Mouse (Mus musculus) limb, embryonic 14.5 days (tissue): ENCODE measurements around the gene Gpnmb. TPM values are rescaled to one million over a fixed set of nuclear protein-coding genes. Genes with fewer than 3 reads are reported as not detected.

ENCODE experiments used
- ATAC-seq: fragments of 200-750 bp; cut with Nextera tagmentation; 2 replicates; pipeline ENCODE4 v1.8.0; 2017; ENCODE audit warnings: low read depth, moderate number of reproducible peaks, moderate TSS enrichment; ENCODE audit not compliant: low FRiP score
- DNase-seq: peaks from one replicate; pipeline ENCODE4 v3.0.0-alpha.2; 2015; ENCODE audit warnings: low spot score
- H3K27ac ChIP-seq: fragments of 300-500 bp; sonication (generic); replicated peaks from 2 replicates; pipeline ENCODE4 v1.5.1; 2014; ENCODE audit warnings: low read depth, mild to moderate bottlenecking, low read length, moderate library complexity, mixed read lengths
- H3K27me3 ChIP-seq: fragments of 300-500 bp; sonication (generic); 2 replicates; pipeline ENCODE4 v1.6.1; 2014; ENCODE audit warnings: low read length, mixed read lengths; ENCODE audit not compliant: control insufficient read depth, insufficient read depth
- H3K36me3 ChIP-seq: fragments of 300-500 bp; sonication (generic); 2 replicates; pipeline ENCODE4 v1.6.1; 2014; ENCODE audit warnings: mild to moderate bottlenecking, low read length, moderate library complexity, mixed read lengths; ENCODE audit not compliant: control insufficient read depth, insufficient read depth
- H3K4me1 ChIP-seq: fragments of 300-500 bp; sonication (generic); 2 replicates; pipeline ENCODE4 v1.6.1; 2014; ENCODE audit warnings: antibody characterized with exemption, low read length, mixed read lengths; ENCODE audit not compliant: control insufficient read depth, insufficient read depth
- H3K4me2 ChIP-seq: fragments of 300-500 bp; sonication (generic); replicated peaks from 2 replicates; pipeline ENCODE4 v1.6.1; 2014; ENCODE audit warnings: low read depth, mild to moderate bottlenecking, low read length, moderate library complexity; ENCODE audit not compliant: severe bottlenecking
- H3K4me3 ChIP-seq: fragments of 300-500 bp; sonication (generic); replicated peaks from 2 replicates; pipeline ENCODE4 v1.5.1; 2014; ENCODE audit warnings: low read length
- H3K9ac ChIP-seq: fragments of 300-500 bp; sonication (generic); 2 replicates; pipeline ENCODE4 v1.6.1; 2014; ENCODE audit warnings: mild to moderate bottlenecking, low read depth, low read length, moderate library complexity; ENCODE audit not compliant: severe bottlenecking
- H3K9me3 ChIP-seq: fragments of 300-500 bp; sonication (generic); 2 replicates; pipeline ENCODE4 v1.6.1; 2016; ENCODE audit warnings: low read length; ENCODE audit not compliant: control insufficient read depth
- POLR2A ChIP-seq: fragments of 200-500 bp; IDR thresholded peaks from 2 replicates; pipeline ENCODE4 v1.8.0; 2012; ENCODE audit warnings: inconsistent platforms, mild to moderate bottlenecking, moderate library complexity, borderline replicate concordance; ENCODE audit not compliant: insufficient read depth, insufficient read length; ENCODE audit errors: extremely low read depth
- WGBS: fragments of 180-500 bp; shearing (Covaris S2); extraction: QIAGEN DNeasy Blood & Tissue Kit; methylation state at CpG from one replicate; pipeline ENCODE4 v1.1.7; 2014; 5-methylcytosine and 5-hydroxymethylcytosine counted together
- polyA plus RNA-seq, 2 experiments: library from polyadenylated mRNA; depleted of rRNA in 1 of 2; stranded (reverse) in 1 of 2; unstranded in 1 of 2; fragments of >200 nt; fragmentation: Nextera tagmentation in 1 of 2; extraction: Ambion mirVana in 1 of 2; gene quantifications; 2 replicates each; pipeline versions ENCODE4 v1.2.1 to v1.2.3; 2012 to 2014

The Gpnmb gene
- polyA plus RNA-seq, 2 experiments: 1.3 to 2.7 TPM

DNA sequence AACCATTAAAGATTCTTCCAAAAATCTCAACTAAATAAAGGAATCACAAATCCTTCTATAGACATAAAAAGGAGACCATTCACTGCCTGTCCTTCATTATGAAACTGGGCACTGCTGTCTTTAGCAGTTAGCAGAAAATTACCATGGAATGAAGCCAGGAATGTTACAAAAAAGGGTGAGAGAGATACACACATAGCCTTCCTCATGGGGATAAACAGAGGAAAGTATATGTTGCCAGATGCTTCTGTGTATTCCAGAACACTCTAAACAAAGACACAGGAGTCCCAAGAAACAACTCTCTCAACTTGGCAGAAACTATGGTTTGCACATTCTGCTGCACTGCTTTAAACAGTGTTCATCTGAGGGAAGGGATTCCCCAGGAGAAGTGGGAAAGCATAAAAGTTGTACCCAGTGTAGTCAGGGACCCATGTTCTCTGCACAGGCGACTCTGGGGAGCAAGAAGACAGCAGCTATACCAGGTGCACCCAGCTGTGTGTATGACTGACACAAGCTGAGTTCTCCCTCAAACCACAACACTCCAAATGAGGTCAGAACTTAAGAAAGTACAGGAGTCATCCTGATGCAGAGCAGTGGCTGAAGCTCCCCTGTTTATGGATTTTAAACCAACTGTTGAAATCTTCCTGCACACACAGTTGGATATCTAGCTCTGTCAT is 83.3 kb downstream of the Gpnmb start:
- TF ChIP-seq POLR2A: no peak
- DNase-seq (no peak), ATAC-seq (no peak)
- 79% methylated on average over 1 of the region's 1 CpGs for WGBS
- H3K27ac ChIP-seq: no peak overlapping the region
- no peaks in the 10 kb centered on the region; the same call in 1 of the 2 replicates for H3K4me1 ChIP-seq
- H3K9ac ChIP-seq: no peak overlapping the region
- H3K27me3 ChIP-seq: no peaks in the 10 kb centered on the region
- H3K4me2 ChIP-seq: no peak overlapping the region
- no peak overlapping the region for H3K4me3 ChIP-seq
- peaks cover 25% of the 10 kb centered on the region for H3K36me3 ChIP-seq
- H3K9me3 ChIP-seq: no peaks in the 10 kb centered on the region

GRCm38 (mm10) chr6:49120370-49120769 is 84.0 kb downstream of the Gpnmb start:
- no peak overlapping the region for H3K27ac ChIP-seq
- WGBS: 91% methylated on average over 3 of the region's 3 CpGs
- H3K4me1 ChIP-seq: no peaks in the 10 kb centered on the region
- ATAC-seq (no peak), DNase-seq (no peak)
- H3K4me2 ChIP-seq: no peak overlapping the region
- no peak overlapping the region for H3K9ac ChIP-seq
- TF ChIP-seq POLR2A: no peak
- no peaks in the 10 kb centered on the region for H3K27me3 ChIP-seq
- peaks cover 27% of the 10 kb centered on the region for H3K36me3 ChIP-seq
- H3K9me3 ChIP-seq: no peaks in the 10 kb centered on the region
- no peak overlapping the region for H3K4me3 ChIP-seq

Other genes with a start within 250 kb of the Gpnmb start
- gene Tmem176a, start 195.6 kb upstream of the Gpnmb start, polyA plus RNA-seq (2012; rRNA removed): 49.7 and 61.3 TPM in 2 replicates
- 80.7 and 90.9 TPM in 2 replicates for gene Tmem176a, start 195.6 kb upstream of the Gpnmb start, polyA plus RNA-seq (2014; fragmentation: Nextera tagmentation; extraction: Ambion mirVana)
- gene Tmem176b, start 195.1 kb upstream of the Gpnmb start, polyA plus RNA-seq (2012; rRNA removed): 227 and 235 TPM in 2 replicates
- gene Tmem176b, start 195.1 kb upstream of the Gpnmb start, polyA plus RNA-seq (2014; fragmentation: Nextera tagmentation; extraction: Ambion mirVana): 232 and 255 TPM in 2 replicates
- gene Aoc1, start 163.7 kb upstream of the Gpnmb start, polyA plus RNA-seq (2012; rRNA removed): 0.08 and 0.34 TPM in 2 replicates
- not detected in 2 replicates for gene Aoc1, start 163.7 kb upstream of the Gpnmb start, polyA plus RNA-seq (2014; fragmentation: Nextera tagmentation; extraction: Ambion mirVana)
- gene 1600015I10Rik, start 106.7 kb upstream of the Gpnmb start, polyA plus RNA-seq (2012; rRNA removed): 0.04 TPM in 1 of 2 replicates, not detected in the other
- gene 1600015I10Rik, start 106.7 kb upstream of the Gpnmb start, polyA plus RNA-seq (2014; fragmentation: Nextera tagmentation; extraction: Ambion mirVana): not detected in 2 replicates
- gene Doxl2, start 61.6 kb upstream of the Gpnmb start, polyA plus RNA-seq (2012; rRNA removed): not detected in 2 replicates
- gene Doxl2, start 61.6 kb upstream of the Gpnmb start, polyA plus RNA-seq (2014; fragmentation: Nextera tagmentation; extraction: Ambion mirVana): not detected in 2 replicates
- not detected in 2 replicates for gene Svs1, start 49.7 kb upstream of the Gpnmb start, polyA plus RNA-seq (2012; rRNA removed)
- not detected in 2 replicates for gene Svs1, start 49.7 kb upstream of the Gpnmb start, polyA plus RNA-seq (2014; fragmentation: Nextera tagmentation; extraction: Ambion mirVana)
- 21.9 and 27.4 TPM in 2 replicates for gene Malsu1, start 37.2 kb downstream of the Gpnmb start, polyA plus RNA-seq (2012; rRNA removed)
- gene Malsu1, start 37.2 kb downstream of the Gpnmb start, polyA plus RNA-seq (2014; fragmentation: Nextera tagmentation; extraction: Ambion mirVana): 72.1 and 72.9 TPM in 2 replicates
- 28.4 and 34.6 TPM in 2 replicates for gene Igf2bp3, start 178.4 kb downstream of the Gpnmb start, polyA plus RNA-seq (2012; rRNA removed)
- gene Igf2bp3, start 178.4 kb downstream of the Gpnmb start, polyA plus RNA-seq (2014; fragmentation: Nextera tagmentation; extraction: Ambion mirVana): 60.8 and 71.0 TPM in 2 replicates
- 190 and 210 TPM in 2 replicates for gene Tra2a, start 227.5 kb downstream of the Gpnmb start, polyA plus RNA-seq (2012; rRNA removed)
- 43.3 and 50.9 TPM in 2 replicates for gene Tra2a, start 227.5 kb downstream of the Gpnmb start, polyA plus RNA-seq (2014; fragmentation: Nextera tagmentation; extraction: Ambion mirVana)